Mouse (Mus musculus): Measurements from ENCODE around the gene Gm42669.

DNA sequence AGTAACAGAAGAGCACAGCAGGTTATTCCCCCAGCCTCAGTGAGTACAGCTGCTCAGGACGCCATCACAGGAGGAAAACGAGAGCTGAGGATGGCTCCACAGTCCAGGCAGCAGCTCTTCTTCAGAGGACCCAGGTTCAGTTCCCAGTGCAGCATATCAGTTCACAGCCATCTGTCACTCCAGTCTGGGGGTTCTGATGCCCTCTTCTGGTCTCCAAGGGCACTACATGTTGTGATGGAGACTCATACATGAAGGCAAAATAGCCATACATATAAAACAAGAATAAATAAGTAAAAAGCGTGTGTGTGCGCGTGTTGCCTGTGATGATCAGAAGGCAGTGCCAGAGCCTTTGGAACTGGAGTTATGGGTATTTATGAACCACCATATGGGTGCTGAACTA, 12.7 kb upstream of the Gm42669 start:
- TF ChIP-seq CTCF (IDR thresholded peaks at IDR 0.05; ENCODE audit: extremely low read depth, insufficient read depth, insufficient read length, insufficient replicate concordance) (no peak), POLR2A (IDR thresholded peaks at IDR 0.05; ENCODE audit: low read depth, low read length) (no peak)

Data from spleen, adult 2 months (tissue).